Mouse (Mus musculus): ENCODE data around the gene Rsc1a1.
A peak's percentile ranks its signal among the peaks of the same experiment; 100 is the strongest.

Gene Rsc1a1

GRCm38 (mm10) chr4:141685499-141685898 lies at the start of gene Rsc1a1:
Gene Rsc1a1, minus strand, starts transcription at chr4:141685599.
- DNase-seq = no peak

GRCm38 (mm10) chr4:141735206-141735560 lies 49.8 kb upstream of the Rsc1a1 start:
- DNase-seq = no peak

GRCm38 (mm10) chr4:141734446-141735205 lies 49.2 kb upstream of the Rsc1a1 start:
- peak; percentile 93 for DNase-seq

- no peak for DNase-seq
These were observed 46.4 kb upstream of the Rsc1a1 start for GRCm38 (mm10) chr4:141731766-141732165.

- no peak for DNase-seq
These were observed 45.0 kb upstream of the Rsc1a1 start for GRCm38 (mm10) chr4:141730401-141730800.

GRCm38 (mm10) chr4:141729266-141729665 lies 43.9 kb upstream of the Rsc1a1 start:
- DNase-seq = no peak

- no peak for DNase-seq
These were observed 40.3 kb upstream of the Rsc1a1 start for GRCm38 (mm10) chr4:141725738-141726137.

- DNase-seq = no peak
These were observed 39.9 kb upstream of the Rsc1a1 start for GRCm38 (mm10) chr4:141725277-141725676.

GRCm38 (mm10) chr4:141724594-141724993 lies 39.2 kb upstream of the Rsc1a1 start:
- no peak for DNase-seq

- DNase-seq = no peak
These were observed 38.3 kb upstream of the Rsc1a1 start for GRCm38 (mm10) chr4:141723673-141724068.

GRCm38 (mm10) chr4:141722731-141723672 lies 37.6 kb upstream of the Rsc1a1 start, which contains the start of gene Ddi2:
Gene Ddi2, minus strand, starts transcription at chr4:141723419.
- DNase-seq = peak; percentile 90

- no peak for DNase-seq
These were observed 36.6 kb upstream of the Rsc1a1 start for GRCm38 (mm10) chr4:141721961-141722360.

GRCm38 (mm10) chr4:141720761-141721523 lies 35.5 kb upstream of the Rsc1a1 start:
- DNase-seq = no peak

GRCm38 (mm10) chr4:141719304-141719703 lies 33.9 kb upstream of the Rsc1a1 start:
- no peak for DNase-seq

GRCm38 (mm10) chr4:141717633-141718032 lies 32.2 kb upstream of the Rsc1a1 start:
- no peak for DNase-seq

- DNase-seq = no peak
These were observed 29.6 kb upstream of the Rsc1a1 start for GRCm38 (mm10) chr4:141715027-141715426.

GRCm38 (mm10) chr4:141713598-141714142 lies 28.3 kb upstream of the Rsc1a1 start:
- DNase-seq = no peak

GRCm38 (mm10) chr4:141711250-141711649 lies 25.9 kb upstream of the Rsc1a1 start:
- DNase-seq = no peak

GRCm38 (mm10) chr4:141708971-141709370 lies 23.6 kb upstream of the Rsc1a1 start:
- no peak for DNase-seq

- no peak for DNase-seq
These were observed 22.6 kb upstream of the Rsc1a1 start for GRCm38 (mm10) chr4:141708005-141708404.

- peak; percentile 73 for DNase-seq
These were observed 19.9 kb upstream of the Rsc1a1 start for GRCm38 (mm10) chr4:141705331-141705730.

- DNase-seq = no peak
These were observed 19.2 kb upstream of the Rsc1a1 start for GRCm38 (mm10) chr4:141704625-141705024.

- no peak for DNase-seq
These were observed 9.3 kb upstream of the Rsc1a1 start for GRCm38 (mm10) chr4:141694719-141695118.

Data from right cerebral cortex, postnatal 14 days (tissue).